Mouse (Mus musculus) heart, adult 2 months (tissue): Measurements from ENCODE around the gene Tpgs1.

Source experiments
- CTCF ChIP-seq: fragments of 200-600 bp; IDR thresholded peaks from 2 replicates; pipeline ENCODE4 v1.8.1; 2022; ENCODE audit warnings: antibody characterized with exemption, mild to moderate bottlenecking, moderate library complexity
- EP300 ChIP-seq: fragments of 200-500 bp; IDR thresholded peaks from 2 replicates; pipeline ENCODE4 v1.6.1; 2011; ENCODE audit warnings: low read depth, low read length, control low read depth; ENCODE audit not compliant: insufficient read depth
- POLR2A ChIP-seq: fragments of 200-500 bp; IDR thresholded peaks from 2 replicates; pipeline ENCODE4 v1.6.1; 2011; ENCODE audit warnings: mild to moderate bottlenecking, low read depth, low read length, control low read depth; ENCODE audit not compliant: insufficient read depth

- TF ChIP-seq POLR2A (no peak), EP300 (no peak), CTCF (no peak)
Measured at GRCm38 (mm10) chr10:79665051-79665450, 4.1 kb upstream of the Tpgs1 start.
